Mouse (Mus musculus) layer of hippocampus, adult 2 months (tissue): ENCODE measurements around the gene Ebpl. TPM values are rescaled to one million over a fixed set of nuclear protein-coding genes. Genes with fewer than 3 reads are reported as not detected.
A peak's percentile ranks its signal among the peaks of the same experiment; 100 is the strongest.

Experiments used
- DNase-seq, 2 experiments: peaks; one replicate each; pipeline ENCODE4 v3.0.0; 2022; ENCODE audit warnings: low spot score in 2 of 2
- H3K27ac ChIP-seq: fragments of 200-600 bp; 2 replicates; pipeline ENCODE4 v1.8.1; 2022
- H3K4me3 ChIP-seq: fragments of 200-600 bp; 2 replicates; pipeline ENCODE4 v1.8.1; 2022; ENCODE audit warnings: mild to moderate bottlenecking
- CTCF ChIP-seq: fragments of 200-600 bp; conservative IDR thresholded peaks from 2 replicates; pipeline ENCODE4 v1.8.1; 2022; ENCODE audit warnings: antibody characterized with exemption, mild to moderate bottlenecking, moderate library complexity
- total RNA-seq, 2 experiments: library from RNA; stranded (reverse); gene quantifications; 2 replicates each; pipeline ENCODE4 v1.2.3; 2021

The Ebpl gene
- total RNA-seq, 2 experiments from 2014 or later: 6.3 to 7.2 TPM

GRCm38 (mm10) chr14:61320765-61321164, 39.5 kb downstream of the Ebpl start:
- Histone ChIP-seq H3K4me3 (no peak overlapping the region), H3K27ac (no peak overlapping the region)
- DNase-seq: no peak
- TF ChIP-seq CTCF: no peak

GRCm38 (mm10) chr14:61316861-61317260, 43.4 kb downstream of the Ebpl start:
- peak; percentile 83 for TF ChIP-seq CTCF
- Histone ChIP-seq H3K4me3 (no peak overlapping the region), H3K27ac (no peak overlapping the region)
- peak; percentile 46 to 60 for DNase-seq

GRCm38 (mm10) chr14:61310963-61311362, 49.3 kb downstream of the Ebpl start:
- DNase-seq: no peak
- Histone ChIP-seq H3K4me3 (no peak overlapping the region), H3K27ac (no peak overlapping the region)
- TF ChIP-seq CTCF: no peak

DNA sequence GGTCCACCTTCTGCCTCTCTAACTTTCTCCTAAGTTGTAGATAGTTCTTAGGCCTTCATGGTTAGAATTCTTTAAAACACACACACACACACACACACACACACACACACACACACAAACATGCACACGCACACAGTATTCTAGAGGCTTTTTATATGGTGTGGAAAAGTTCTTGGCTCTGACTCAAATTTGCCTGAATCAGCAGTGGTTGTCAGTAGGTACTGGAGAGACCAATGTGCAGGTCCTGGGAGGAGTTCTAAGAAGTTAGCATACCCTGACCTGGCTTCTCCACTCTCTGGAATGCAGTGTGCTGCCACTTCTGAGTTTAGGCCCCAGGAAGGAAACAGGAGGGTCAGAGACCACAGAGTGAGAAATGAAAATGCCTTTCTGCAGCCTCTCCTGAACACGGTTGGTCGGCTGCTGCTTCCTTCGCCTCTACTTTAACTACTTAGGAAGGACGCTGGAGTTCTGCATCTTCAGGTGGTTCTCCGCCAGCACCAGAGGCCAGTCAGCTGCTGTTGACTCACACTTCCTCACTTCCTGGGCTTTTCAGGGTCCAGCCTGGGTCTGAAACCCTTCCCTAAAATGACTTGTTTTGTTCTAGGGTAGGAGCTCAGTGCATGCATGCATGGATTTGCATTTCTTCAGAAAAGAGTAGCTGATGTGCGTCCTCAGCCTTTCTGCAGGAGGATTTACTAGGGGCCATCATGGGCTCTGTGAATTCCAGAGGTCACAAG, 50.0 kb downstream of the Ebpl start:
- DNase-seq: no peak
- Histone ChIP-seq H3K4me3 (no peak overlapping the region), H3K27ac (no peak overlapping the region)
- no peak for TF ChIP-seq CTCF

DNA sequence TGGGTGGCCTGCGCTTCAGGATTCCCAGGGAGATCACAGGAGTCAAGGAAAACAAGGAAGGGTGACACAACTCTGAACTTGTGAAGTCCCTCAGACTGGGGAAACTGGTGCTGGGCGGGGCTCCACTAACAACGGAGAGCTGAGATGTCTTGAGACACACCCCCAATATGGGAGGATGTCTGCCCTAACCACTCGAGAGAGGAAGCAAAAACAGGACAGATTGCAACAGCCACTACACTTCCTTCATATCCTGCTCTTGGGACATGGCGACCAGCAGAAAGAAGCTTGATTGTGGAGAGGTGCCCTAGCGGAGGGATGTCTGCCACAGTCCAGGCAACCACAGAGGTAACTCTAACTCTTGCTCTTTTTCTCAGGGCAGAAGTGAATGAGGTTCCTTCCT, 50.6 kb downstream of the Ebpl start, which contains the start of gene Arl11:
Gene Arl11, plus strand, starts transcription at position 161 of the 400 bp plus-strand sequence.
- DNase-seq: no peak
- Histone ChIP-seq H3K4me3 (no peak within 1 kb of the TSS), H3K27ac (no peak within 1 kb of the TSS)
- no peak for TF ChIP-seq CTCF

DNA sequence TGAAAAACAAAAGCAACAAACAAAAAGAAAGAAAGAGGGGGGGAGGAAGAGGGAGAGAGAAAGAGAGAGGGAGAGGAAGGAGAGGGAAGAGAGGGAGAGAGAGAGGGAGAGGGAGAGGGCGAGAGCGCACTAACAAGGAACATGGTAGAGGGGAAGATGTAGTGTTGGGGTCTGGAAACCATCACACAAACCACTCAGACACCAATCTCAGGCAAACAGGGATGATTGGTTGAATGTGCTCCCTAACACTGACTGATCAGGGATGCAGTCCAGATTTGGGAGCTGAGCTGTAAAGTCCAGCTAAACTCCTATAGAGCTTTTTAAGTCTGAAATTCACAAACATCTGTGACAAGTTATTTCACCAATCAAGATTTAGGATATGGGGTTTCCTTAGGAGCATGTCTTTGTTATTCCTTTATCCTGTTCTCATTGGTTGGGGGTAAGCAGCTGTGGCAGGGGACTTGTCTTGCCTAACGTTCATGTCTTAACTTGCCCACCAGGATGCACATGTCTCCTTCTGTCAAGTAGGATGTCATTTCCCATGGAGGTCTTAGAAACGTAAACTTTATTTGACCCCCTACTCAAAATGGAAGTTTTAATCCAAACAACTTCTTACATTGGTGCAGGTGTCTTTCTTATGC, 56.1 kb downstream of the Ebpl start:
- no peak for TF ChIP-seq CTCF
- H3K27ac ChIP-seq: no peak overlapping the region
- no peak for DNase-seq
- H3K4me3 ChIP-seq: no peak overlapping the region

- no peak overlapping the region for H3K27ac ChIP-seq
- DNase-seq: no peak
- H3K4me3 ChIP-seq: no peak overlapping the region
- TF ChIP-seq CTCF: no peak
Measured at GRCm38 (mm10) chr14:61302428-61302827, 57.8 kb downstream of the Ebpl start.

- H3K4me3 ChIP-seq: no peak overlapping the region
- no peak for DNase-seq
- H3K27ac ChIP-seq: no peak overlapping the region
- TF ChIP-seq CTCF: no peak
Measured at GRCm38 (mm10) chr14:61301323-61301722, 58.9 kb downstream of the Ebpl start.

GRCm38 (mm10) chr14:61299810-61300209, 60.4 kb downstream of the Ebpl start:
- no peak for DNase-seq
- H3K4me3 ChIP-seq: no peak overlapping the region
- no peak for TF ChIP-seq CTCF
- H3K27ac ChIP-seq: no peak overlapping the region

- Histone ChIP-seq H3K4me3 (peak overlapping the region; percentile 33), H3K27ac (no peak overlapping the region)
- peak; percentile 20 to 55 for DNase-seq
- peak; percentile 63 for TF ChIP-seq CTCF
Measured at GRCm38 (mm10) chr14:61294738-61295079, 65.5 kb downstream of the Ebpl start.

DNA sequence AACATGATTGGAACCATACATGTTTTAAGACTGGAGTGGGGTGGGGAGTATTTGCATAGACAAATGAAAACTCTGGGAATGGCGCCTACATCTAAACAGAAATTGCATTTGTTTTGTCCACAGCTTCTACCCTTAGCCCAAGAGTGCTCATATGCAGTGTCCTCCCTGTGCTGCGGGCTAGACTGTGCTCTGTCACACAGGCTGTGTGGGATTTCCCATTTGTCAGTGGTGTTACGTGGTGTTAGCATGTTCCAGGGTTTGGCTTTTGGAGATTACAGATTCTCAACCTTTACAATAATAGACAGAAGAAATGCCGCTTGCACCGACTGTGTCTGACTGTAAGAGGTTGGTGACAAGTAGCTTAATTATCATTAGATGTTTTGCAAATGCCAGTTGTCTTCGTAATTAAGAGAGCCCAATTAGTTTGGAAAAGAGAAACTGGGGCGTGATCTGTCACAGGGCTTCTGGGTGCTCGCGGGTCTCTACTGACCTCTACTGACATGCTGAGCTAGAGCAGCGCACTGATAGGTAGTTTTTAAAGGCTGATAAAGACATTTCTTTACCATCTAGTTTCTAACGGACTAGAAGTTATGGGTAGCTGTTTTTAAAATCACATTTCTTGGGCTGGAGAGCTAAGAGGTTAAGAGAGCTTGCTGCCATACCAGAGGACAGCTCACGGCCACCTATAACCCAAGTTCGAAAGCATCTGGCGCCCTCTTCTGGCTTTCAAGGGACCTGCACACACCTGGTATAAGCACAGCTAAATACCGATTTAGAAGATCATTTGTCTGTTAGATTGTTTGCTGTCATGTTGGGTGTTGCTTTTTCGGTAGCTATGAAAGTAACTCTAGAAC, 66.1 kb downstream of the Ebpl start:
- peak; percentile 50 to 76 for DNase-seq
- Histone ChIP-seq H3K4me3 (peak overlapping the region; percentile 33), H3K27ac (no peak overlapping the region)
- peak; percentile 76 for TF ChIP-seq CTCF

DNA sequence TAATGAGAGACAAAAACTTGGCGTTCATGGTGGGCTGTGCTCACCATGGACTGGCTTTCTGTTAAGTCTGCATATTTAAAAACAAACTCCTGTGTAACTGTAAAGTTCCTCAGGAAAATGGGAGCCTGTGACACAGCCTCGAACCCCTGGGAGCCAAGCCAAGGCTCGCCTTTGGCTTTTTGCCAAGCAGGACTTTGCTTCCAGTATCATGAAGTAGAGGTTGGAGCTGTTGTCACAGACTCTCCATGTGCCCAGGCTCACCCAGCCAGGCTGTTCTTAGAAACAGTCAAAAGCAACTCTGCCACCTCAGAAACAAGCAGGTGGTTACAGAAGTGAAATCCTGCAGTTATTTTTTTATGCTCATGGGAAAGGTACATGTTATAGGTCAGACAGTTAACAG, 69.6 kb downstream of the Ebpl start:
- TF ChIP-seq CTCF: no peak
- Histone ChIP-seq H3K27ac (no peak overlapping the region), H3K4me3 (no peak overlapping the region)
- no peak for DNase-seq

- no peak for TF ChIP-seq CTCF
- DNase-seq: no peak
- Histone ChIP-seq H3K27ac (no peak overlapping the region), H3K4me3 (no peak overlapping the region)
Measured at GRCm38 (mm10) chr14:61288606-61289286, 71.5 kb downstream of the Ebpl start.

Other genes with a start within 250 kb of the Ebpl start
- gene Sacs, start 222.0 kb downstream of the Ebpl start, total RNA-seq: 10 to 100 TPM; 54.8 to 62.1 TPM
- gene Sgcg, start 101.9 kb downstream of the Ebpl start, total RNA-seq: under 1 TPM in 1 of 2 experiments, not detected in 1; 0.28 TPM
- under 1 TPM; 0.32 to 0.41 TPM for gene Arl11, start 50.7 kb downstream of the Ebpl start, total RNA-seq
- 10 to 100 TPM; 66.9 to 70.2 TPM for gene Kpna3, start 79.4 kb upstream of the Ebpl start, total RNA-seq
- 10 to 100 TPM; 46.1 to 46.8 TPM for gene Spryd7, start 196.4 kb upstream of the Ebpl start, total RNA-seq
- 10 to 100 TPM; 11.4 to 12.4 TPM for gene Trim13, start 237.8 kb upstream of the Ebpl start, total RNA-seq
- 1 to 10 TPM; 1.0 to 1.1 TPM for gene Kcnrg, start 247.0 kb upstream of the Ebpl start, total RNA-seq